Mouse (Mus musculus): ENCODE results near the gene Acacb. TPM values are rescaled to one million over a fixed set of nuclear protein-coding genes. Genes with fewer than 3 reads are reported as not detected.

The Acacb gene
- total RNA-seq, 4 experiments from 2014 or later, result 68.9 to 85.3 (median 72.7) TPM

DNA sequence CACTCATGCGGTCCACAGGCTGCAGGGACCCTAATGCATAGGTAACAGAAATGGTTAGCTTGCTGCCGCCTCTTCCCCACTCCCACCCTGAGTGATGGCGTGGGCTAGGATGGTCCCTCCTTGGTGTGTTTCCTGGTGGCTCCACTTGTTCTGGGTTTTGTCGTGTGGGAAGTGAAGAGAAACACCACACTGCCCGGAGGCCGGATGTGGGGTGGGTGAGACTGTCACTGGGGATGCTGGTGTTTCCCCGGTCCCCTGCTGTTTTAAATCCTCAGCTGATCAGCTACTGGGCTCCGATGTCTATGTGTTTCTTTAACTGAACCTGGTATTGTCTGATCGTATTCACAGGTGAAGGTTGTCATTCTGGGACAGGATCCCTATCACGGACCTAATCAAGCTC is 10.8 kb upstream of the Acacb start:
- DNase-seq, result no peak

GRCm38 (mm10) chr5:114137481-114138276 is 8.7 kb upstream of the Acacb start:
- no peak for DNase-seq

DNA sequence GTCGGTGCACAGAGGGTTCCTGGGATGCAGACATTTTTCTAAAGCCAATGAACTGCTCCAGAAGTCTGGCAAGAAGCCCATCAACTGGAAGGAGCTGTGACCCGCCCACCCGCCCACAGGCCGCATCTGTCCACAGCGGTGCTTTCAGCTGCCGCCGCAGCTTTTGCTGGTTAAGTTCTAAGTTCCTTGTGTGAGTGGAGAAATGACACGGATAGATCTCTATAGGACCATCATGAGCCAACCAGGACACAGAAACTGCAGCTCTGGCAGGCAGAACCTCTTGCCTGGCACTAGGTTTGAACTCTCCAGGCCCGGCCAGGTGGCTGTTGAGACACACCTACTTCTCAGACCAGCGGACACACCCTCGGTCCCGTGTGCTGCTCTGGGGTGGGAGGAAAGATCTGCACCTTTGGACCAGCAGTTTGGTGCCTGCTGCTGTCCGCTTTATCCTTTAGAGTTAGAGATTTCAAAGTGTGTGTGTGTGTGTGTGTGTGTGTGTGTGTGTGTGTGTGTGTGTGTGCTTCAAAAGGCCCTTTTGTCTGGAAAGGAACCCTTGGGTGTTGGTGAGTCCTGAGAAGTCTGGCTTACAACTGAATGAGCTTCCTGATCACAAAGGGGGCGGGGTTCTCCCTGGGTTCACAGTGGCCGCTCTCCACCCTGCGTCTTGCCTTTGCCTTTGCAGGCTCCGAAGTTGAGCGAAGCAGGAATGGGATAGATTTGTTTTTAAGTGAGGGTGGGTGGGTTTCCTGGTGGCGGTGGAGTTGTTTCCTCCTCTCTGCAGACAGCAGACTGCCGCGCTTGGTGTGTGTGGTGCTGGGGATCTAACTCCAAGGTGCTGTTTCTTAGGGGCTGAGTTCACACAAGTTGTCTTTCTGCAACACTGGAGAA is 7.8 kb upstream of the Acacb start:
- no peak for DNase-seq

- DNase-seq, result peak; percentile 93
Measured at GRCm38 (mm10) chr5:114139175-114139574, 7.2 kb upstream of the Acacb start.

DNA sequence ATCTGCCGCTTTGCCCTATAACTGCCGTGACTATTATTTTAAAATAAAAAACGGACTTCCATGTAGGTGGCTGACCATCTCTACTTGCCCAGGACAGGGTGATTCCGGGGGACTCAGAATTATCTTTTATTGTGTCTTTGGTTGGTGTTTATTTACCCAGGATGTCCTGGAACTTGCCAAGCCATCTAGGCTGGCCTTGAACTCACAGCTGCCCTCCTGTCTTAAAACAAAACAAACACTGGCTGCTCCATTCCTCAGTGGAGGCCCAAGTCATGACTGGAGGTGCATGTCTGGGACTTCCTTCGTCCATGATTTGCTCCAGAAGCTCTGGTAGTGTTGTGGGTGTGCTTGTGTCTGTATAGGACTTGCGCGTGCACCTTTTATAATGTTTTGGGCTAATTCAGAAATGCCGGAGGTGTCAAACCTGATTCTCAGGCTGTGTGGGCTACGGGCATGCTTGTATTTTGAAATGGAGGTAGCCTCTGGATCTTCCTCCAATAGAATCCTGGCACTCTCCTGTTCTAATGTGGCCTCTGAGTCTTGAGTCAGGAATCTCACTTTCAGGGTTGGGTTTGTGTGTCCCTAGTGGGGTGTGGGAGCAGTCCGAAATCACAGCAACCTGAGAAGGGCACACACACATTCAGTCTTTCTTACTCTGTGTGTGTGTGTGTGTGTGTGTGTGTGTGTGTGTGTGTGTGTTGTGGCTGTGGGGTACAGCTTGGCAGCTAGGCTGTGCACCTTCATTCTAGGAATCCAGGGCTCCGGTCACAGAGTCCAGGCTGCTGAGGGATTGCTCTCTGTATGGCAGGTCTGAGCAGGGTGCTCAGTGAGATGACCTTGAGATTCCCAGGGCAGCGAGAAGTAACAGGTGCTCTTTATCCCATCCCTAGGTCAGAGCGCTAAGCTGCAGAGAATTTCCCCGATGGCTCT is 973 bp downstream of the Acacb start:
- no peak for DNase-seq

DNA sequence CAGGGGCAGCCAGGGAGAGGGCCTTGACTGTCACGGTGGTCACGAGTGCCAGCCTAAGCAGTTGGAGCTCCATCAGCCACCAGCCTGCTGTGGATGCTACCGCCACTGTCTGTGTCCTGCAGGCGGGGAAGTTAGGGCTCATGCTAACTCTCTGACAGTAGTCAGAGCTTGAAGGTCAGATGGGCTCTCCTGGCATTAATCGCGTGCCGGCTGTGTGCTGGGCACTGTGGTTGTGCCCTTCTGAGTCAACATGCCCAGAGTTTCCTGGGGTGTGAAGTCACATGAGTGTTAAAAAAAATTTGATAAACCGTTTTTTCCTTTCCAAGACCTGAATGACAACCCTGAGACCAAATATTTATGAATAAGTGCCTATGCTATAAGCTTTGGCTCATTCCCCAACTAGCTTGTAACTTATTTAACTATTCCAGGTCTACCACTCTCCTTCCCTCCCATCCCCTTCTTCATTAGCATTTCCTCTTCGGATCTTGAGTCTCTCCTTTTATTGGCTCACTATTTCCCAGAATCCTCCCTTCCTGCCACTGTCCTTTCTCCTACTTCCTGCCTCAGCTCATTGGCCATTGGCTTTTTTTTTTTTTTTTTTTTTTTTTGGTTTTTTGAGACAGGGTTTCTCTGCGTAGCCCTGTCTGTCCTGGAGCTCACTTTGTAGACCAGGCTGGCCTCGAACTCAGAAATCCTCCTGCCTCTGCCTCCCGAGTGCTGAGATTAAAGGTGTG is 6.2 kb downstream of the Acacb start:
- DNase-seq, result no peak

DNA sequence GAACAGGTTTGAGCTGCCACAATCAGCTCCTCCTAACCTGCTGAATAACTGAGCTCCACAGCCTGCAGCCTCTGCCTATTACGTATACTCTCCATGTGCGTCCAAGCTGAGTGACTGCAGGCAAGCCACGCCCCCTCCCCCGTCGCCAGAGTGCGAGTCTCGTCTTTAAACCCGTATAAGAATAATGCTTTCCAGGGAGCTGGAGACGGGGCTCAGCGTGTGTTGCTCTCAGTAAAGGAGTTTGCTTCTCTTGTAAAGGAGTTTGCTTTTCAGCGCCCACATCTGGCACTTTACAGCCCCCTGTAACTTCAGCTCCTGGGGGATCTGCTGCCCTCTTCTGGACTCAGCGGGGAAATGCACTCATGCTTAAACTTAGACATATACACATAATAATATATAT is 7.2 kb downstream of the Acacb start:
- no peak for DNase-seq

DNA sequence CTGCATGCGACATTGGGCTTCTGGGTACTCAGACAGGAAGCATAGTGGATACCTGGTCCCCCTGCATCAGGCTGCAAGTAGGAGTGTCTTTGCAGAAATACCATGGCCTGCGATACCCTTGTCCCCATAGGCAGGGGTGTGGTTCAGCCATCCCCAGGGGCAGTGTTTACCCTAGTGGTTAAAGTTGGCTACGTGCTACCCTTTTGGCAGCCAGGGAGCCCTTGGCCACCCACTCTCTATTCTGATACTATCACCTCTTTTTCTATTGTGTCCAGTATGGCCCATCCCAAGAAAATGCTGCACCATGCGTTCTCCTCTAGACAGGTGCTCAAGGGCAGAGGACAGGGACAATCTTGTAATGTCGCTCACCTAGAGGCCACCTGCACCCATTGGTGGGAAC is 8.4 kb downstream of the Acacb start:
- DNase-seq, result no peak

GRCm38 (mm10) chr5:114155168-114155933 is 9.0 kb downstream of the Acacb start:
- DNase-seq, result no peak

GRCm38 (mm10) chr5:114157236-114157635 is 10.9 kb downstream of the Acacb start:
- DNase-seq, result no peak

GRCm38 (mm10) chr5:114161424-114161823 is 15.1 kb downstream of the Acacb start:
- no peak for DNase-seq

- no peak for DNase-seq
Measured at GRCm38 (mm10) chr5:114162106-114162815, 15.9 kb downstream of the Acacb start.

- no peak for DNase-seq
Measured at GRCm38 (mm10) chr5:114163117-114163696, 16.9 kb downstream of the Acacb start.

DNA sequence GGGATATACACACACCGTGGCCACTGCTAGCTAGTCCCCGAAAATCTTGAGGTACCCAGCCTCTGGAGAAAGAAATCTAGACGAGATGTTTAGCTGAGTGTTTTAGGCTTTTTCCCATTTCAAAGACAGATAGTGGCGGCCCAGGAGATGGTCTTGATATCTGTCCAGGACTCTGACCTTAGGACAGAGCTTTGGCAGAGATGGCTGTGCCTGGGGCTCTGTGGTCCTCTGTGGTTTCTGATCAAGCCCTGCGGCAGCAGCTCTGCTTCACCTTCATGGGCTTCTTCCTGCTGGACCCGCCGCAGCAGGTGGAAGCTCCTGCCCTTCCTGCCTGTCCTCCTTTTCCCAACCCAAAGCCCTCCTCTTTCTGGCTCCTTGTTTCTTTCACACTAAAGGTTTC is 24.0 kb downstream of the Acacb start:
- DNase-seq, result no peak

DNA sequence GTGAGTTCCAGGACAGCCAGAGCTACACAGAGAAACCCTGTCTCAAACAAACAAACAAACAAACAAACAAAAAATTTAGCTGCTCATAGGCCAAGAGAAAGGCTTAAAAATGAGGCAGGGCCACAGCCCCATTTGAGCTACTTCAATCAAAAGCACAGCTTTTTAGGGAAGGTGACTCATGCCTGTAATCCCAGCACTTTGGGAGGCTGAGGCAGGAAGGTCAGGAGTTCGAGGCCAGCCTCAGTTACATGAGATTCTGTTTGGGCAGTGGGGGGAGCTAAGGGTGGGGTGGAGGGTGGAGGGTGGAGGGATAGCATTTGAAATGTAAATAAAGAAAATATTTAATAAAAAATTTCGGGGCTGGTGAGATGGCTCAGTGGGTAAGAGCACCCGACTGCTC is 26.6 kb downstream of the Acacb start:
- DNase-seq, result no peak

DNA sequence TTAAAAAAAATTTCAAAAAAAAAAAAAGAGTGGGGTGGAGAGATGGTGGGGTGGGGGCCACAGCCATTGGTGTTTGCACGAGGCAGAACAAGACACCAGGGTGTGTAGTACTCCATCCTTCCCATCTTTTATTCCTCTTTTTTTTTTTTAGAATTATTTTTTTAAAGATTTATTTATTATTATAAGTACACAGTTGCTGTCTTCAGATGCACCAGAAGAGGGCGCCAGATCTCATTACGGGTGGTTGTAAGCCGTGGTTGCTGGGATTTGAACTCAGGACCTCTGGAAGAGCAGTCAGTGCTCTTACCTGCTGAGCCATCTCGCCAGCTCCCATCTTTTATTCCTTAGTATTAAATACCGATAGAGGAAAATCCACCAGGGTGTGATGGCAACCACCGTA is 27.1 kb downstream of the Acacb start:
- no peak for DNase-seq

- no peak for DNase-seq
Measured at GRCm38 (mm10) chr5:114173877-114174581, 27.7 kb downstream of the Acacb start.

DNA sequence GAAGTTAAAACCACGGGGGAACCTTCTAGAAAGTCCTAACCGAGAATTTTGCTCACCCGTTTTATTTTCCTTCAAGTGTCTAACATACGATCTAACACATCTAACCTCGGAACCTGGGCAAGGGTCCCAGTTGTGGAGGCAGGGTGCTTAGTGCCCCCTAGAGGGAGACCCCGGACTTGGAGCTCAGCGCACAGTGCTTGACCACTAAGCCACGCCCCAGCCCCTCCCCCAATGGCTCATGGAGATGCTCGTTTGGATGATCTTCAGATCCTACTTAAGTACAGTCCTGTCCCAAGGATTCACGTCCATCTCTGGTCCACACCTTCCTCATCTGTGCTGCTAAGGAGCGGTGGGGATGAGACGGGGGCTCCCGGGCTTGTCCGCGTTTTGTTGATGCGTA is 28.3 kb downstream of the Acacb start:
- DNase-seq, result no peak

GRCm38 (mm10) chr5:114175596-114176171 is 29.3 kb downstream of the Acacb start:
- peak; percentile 98 for DNase-seq
